Mouse (Mus musculus) T-helper 1 cell (primary cell): ENCODE measurements around the gene Dxo.
"Not testable (repeated sequence)": the region's sequence is repeated elsewhere in the genome, so short reads cannot be mapped to it uniquely, and the experiment has no call there.

Experiments
- in situ Hi-C: fragments of 300-600 bp; cut with MboI, MseI; formaldehyde crosslinking; loops from one replicate; pipeline ENCODE4 v1.15.1; 2025; ENCODE audit warnings: high pct_unique_total_duplicates

Dxo gene

GRCm38 (mm10) chr17:34830776-34831175 lies 6.0 kb upstream of the Dxo start:
- in situ Hi-C loops = not testable (repeated sequence)

GRCm38 (mm10) chr17:34836155-34836855 lies 514 bp upstream of the Dxo start:
- in situ Hi-C loops = no loop called here

- in situ Hi-C loops = no loop called here
These were observed 875 bp downstream of the Dxo start for GRCm38 (mm10) chr17:34837464-34838324.

- in situ Hi-C loops = no loop called here
These were observed 2.0 kb downstream of the Dxo start for GRCm38 (mm10) chr17:34838785-34839184.

GRCm38 (mm10) chr17:34840736-34841307 lies 4.0 kb downstream of the Dxo start:
- in situ Hi-C loops = no loop called here

GRCm38 (mm10) chr17:34844884-34845283 lies 8.1 kb downstream of the Dxo start:
- in situ Hi-C loops = no loop called here

GRCm38 (mm10) chr17:34847192-34847591 lies 10.4 kb downstream of the Dxo start:
- in situ Hi-C loops = no loop called here

GRCm38 (mm10) chr17:34847615-34848014 lies 10.8 kb downstream of the Dxo start:
- in situ Hi-C loops = no loop called here

- in situ Hi-C loops = loop anchor here (10.0 kb wide), 1 partner anchor 65 kb away; the partner anchor contains the start of gene Slc44a4
These were observed 13.1 kb downstream of the Dxo start, which contains the start of the genes Skiv2l and Nelfe for GRCm38 (mm10) chr17:34849722-34850516. Skiv2l (minus strand) TSS chr17:34850210. Nelfe (plus strand) TSS chr17:34850391.

GRCm38 (mm10) chr17:34850517-34851125 lies 13.8 kb downstream of the Dxo start:
- in situ Hi-C loops = loop anchor here (10.0 kb wide), 1 partner anchor 64 kb away; the partner anchor contains the start of gene Slc44a4

- in situ Hi-C loops = loop anchor here (10.0 kb wide), 1 partner anchor 61 kb away; the partner anchor contains the start of gene Slc44a4
These were observed 16.7 kb downstream of the Dxo start for GRCm38 (mm10) chr17:34853511-34853910.

- in situ Hi-C loops = loop anchor here (10.0 kb wide), 1 partner anchor 60 kb away; the partner anchor contains the start of gene Slc44a4
These were observed 17.9 kb downstream of the Dxo start for GRCm38 (mm10) chr17:34854761-34855160.

- in situ Hi-C loops = loop anchor here (10.0 kb wide), 1 partner anchor 59 kb away; the partner anchor contains the start of gene Slc44a4
These were observed 19.0 kb downstream of the Dxo start for GRCm38 (mm10) chr17:34855825-34856224.

- in situ Hi-C loops = loop anchor here (10.0 kb wide), 1 partner anchor 56 kb away; the partner anchor contains the start of gene Slc44a4
These were observed 21.9 kb downstream of the Dxo start for GRCm38 (mm10) chr17:34858670-34859069.

GRCm38 (mm10) chr17:34860514-34860913 lies 23.7 kb downstream of the Dxo start:
- in situ Hi-C loops = no loop called here

- in situ Hi-C loops = no loop called here
These were observed 25.0 kb downstream of the Dxo start for GRCm38 (mm10) chr17:34861704-34862415.

- in situ Hi-C loops = no loop called here
These were observed 25.7 kb downstream of the Dxo start, which contains the start of gene Cfb for GRCm38 (mm10) chr17:34862416-34863081. Cfb (minus strand) TSS chr17:34862518.

GRCm38 (mm10) chr17:34865981-34866380 lies 29.2 kb downstream of the Dxo start:
- in situ Hi-C loops = no loop called here

GRCm38 (mm10) chr17:34874321-34874720 lies 37.5 kb downstream of the Dxo start:
- in situ Hi-C loops = no loop called here
